Mouse (Mus musculus) ES-Bruce4 (cell line): Measurements from ENCODE around the gene Satb1. TPM values are rescaled to one million over a fixed set of nuclear protein-coding genes. Genes with fewer than 3 reads are reported as not detected.

ENCODE experiments used
- H3K27ac ChIP-seq: 2 replicates; pipeline ENCODE4 v1.5.1; 2012; ENCODE audit warnings: low read length, inconsistent platforms; ENCODE audit not compliant: insufficient read depth
- H3K27me3 ChIP-seq: 2 replicates; pipeline ENCODE4 v1.6.1; 2012; ENCODE audit warnings: mild to moderate bottlenecking, low read length, inconsistent platforms; ENCODE audit not compliant: control insufficient read depth, poor library complexity, insufficient read depth, severe bottlenecking
- H3K36me3 ChIP-seq: 2 replicates; pipeline ENCODE4 v1.6.1; 2012; ENCODE audit warnings: inconsistent platforms, mild to moderate bottlenecking, low read length, moderate library complexity; ENCODE audit not compliant: control insufficient read depth, poor library complexity, insufficient read depth, severe bottlenecking
- H3K4me1 ChIP-seq: one replicate; pipeline ENCODE4 v1.8.1; 2011; ENCODE audit warnings: low read length; ENCODE audit not compliant: control insufficient read depth, insufficient read depth
- H3K4me3 ChIP-seq: 2 replicates; pipeline ENCODE4 v1.5.1; 2011; ENCODE audit warnings: low read depth, mild to moderate bottlenecking, low read length
- H3K9ac ChIP-seq: 2 replicates; pipeline ENCODE4 v1.6.1; 2012; ENCODE audit warnings: low read depth, mild to moderate bottlenecking, inconsistent platforms; ENCODE audit not compliant: poor library complexity, severe bottlenecking
- H3K9me3 ChIP-seq: replicated peaks from 2 replicates; pipeline ENCODE4 v1.6.1; 2012; ENCODE audit warnings: mild to moderate bottlenecking, low read length, inconsistent platforms; ENCODE audit not compliant: control insufficient read depth, poor library complexity, insufficient read depth, severe bottlenecking
- CTCF ChIP-seq: IDR thresholded peaks from one replicate; pipeline ENCODE4 v1.8.1; 2011; ENCODE audit warnings: low read depth, low read length
- EP300 ChIP-seq: IDR thresholded peaks from 2 replicates; pipeline ENCODE4 v1.6.1; 2011; ENCODE audit warnings: low read depth, low read length; ENCODE audit not compliant: insufficient read depth
- POLR2A ChIP-seq: IDR thresholded peaks from one replicate; pipeline ENCODE4 v1.8.1; 2011; ENCODE audit warnings: low read length; ENCODE audit not compliant: insufficient read depth
- polyA plus RNA-seq: library from polyadenylated mRNA; stranded (reverse); fragments of >200 nt; gene quantifications from 2 replicates; pipeline ENCODE4 v1.2.4, GENCODE M21; 2011; ENCODE audit warnings: low read depth; ENCODE audit not compliant: missing spikeins, insufficient read depth, insufficient read length

Gene Satb1
- polyA plus RNA-seq, 1 experiment = 13.4 TPM

DNA sequence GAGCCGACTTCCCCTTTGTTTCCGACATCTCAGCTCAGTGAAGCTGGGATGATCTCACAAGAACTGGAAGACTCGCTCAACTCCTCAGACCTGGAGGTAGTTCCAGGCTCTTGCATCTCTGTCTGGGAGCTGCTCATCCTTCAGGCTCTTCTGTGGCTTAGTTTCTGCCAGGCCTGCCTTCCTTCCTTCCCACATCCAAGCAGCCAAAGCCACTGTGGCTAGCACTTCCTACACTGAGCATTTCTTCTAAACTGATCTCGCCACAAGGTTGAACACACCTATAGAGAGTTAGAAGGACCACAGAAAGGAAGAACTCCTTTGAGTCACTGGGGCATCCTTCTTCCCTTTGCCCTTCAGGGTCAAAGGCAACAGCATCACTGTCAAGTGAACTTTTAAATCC is 44.0 kb downstream of the Satb1 start:
- H3K36me3 ChIP-seq = no peaks in the 10 kb centered on the region
- H3K4me1 ChIP-seq = no peaks in the 10 kb centered on the region
- H3K9me3 ChIP-seq = no peaks in the 10 kb centered on the region; the same call in 1 of the 2 replicates
- TF ChIP-seq POLR2A = no peak
- no peak for TF ChIP-seq CTCF
- TF ChIP-seq EP300 = no peak
- H3K9ac ChIP-seq = no peak overlapping the region
- no peak overlapping the region for H3K27ac ChIP-seq
- no peaks in the 10 kb centered on the region for H3K27me3 ChIP-seq
- H3K4me3 ChIP-seq = no peak overlapping the region

- no peak overlapping the region for H3K9ac ChIP-seq
- H3K4me1 ChIP-seq = no peaks in the 10 kb centered on the region
- TF ChIP-seq POLR2A (no peak), EP300 (no peak), CTCF (no peak)
- H3K9me3 ChIP-seq = no peaks in the 10 kb centered on the region
- no peak overlapping the region for H3K4me3 ChIP-seq
- H3K27me3 ChIP-seq = no peaks in the 10 kb centered on the region
- no peak overlapping the region for H3K27ac ChIP-seq
- H3K36me3 ChIP-seq = no peaks in the 10 kb centered on the region
Measured at GRCm38 (mm10) chr17:51787955-51788354, 45.1 kb downstream of the Satb1 start.

GRCm38 (mm10) chr17:51786050-51786449 is 47.0 kb downstream of the Satb1 start:
- no peaks in the 10 kb centered on the region for H3K27me3 ChIP-seq
- H3K4me3 ChIP-seq = no peak overlapping the region
- H3K36me3 ChIP-seq = no peaks in the 10 kb centered on the region
- no peak overlapping the region for H3K9ac ChIP-seq
- H3K4me1 ChIP-seq = no peaks in the 10 kb centered on the region
- no peak for TF ChIP-seq CTCF
- no peak for TF ChIP-seq EP300
- no peak for TF ChIP-seq POLR2A
- no peak overlapping the region for H3K27ac ChIP-seq
- no peaks in the 10 kb centered on the region for H3K9me3 ChIP-seq

GRCm38 (mm10) chr17:51784935-51785334 is 48.2 kb downstream of the Satb1 start:
- H3K4me1 ChIP-seq = no peaks in the 10 kb centered on the region
- no peak overlapping the region for H3K9ac ChIP-seq
- H3K27me3 ChIP-seq = no peaks in the 10 kb centered on the region
- H3K9me3 ChIP-seq = no peaks in the 10 kb centered on the region
- no peak overlapping the region for H3K4me3 ChIP-seq
- TF ChIP-seq CTCF = no peak
- no peaks in the 10 kb centered on the region for H3K36me3 ChIP-seq
- H3K27ac ChIP-seq = no peak overlapping the region

DNA sequence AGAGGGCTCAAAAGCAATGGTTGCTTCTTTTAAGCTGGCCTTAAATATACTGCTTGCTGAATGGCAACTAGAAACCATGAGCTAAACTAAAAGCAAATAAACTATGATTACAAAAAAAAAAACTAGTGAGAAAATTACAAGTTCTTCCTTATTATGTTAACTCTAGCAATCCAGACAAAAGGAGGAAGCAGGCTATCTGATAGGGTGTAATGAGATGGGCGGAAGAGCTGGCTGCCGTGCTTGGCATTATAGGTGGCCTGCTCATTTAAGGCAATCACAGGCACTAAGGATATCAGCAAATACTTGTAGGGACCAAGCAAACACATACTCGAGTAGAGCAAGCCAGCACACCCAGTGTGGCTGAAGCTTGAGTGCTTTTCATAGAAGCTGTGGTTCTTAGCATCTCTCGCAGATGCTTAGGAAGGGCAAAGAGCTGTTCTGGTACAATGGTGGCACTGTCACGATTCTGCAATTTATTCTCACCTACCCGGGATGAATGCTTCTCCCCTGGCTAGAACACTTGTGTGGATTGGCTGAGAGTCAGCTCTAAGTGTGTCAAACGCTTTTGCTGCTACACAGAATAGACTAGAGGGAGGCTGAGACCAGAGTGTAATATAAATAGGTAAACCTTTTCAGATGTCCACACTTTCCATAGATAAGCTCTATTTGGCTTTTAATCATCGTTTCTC is 49.4 kb downstream of the Satb1 start:
- H3K4me1 ChIP-seq = no peaks in the 10 kb centered on the region
- H3K27ac ChIP-seq = no peak overlapping the region
- no peak overlapping the region for H3K9ac ChIP-seq
- no peaks in the 10 kb centered on the region for H3K27me3 ChIP-seq
- TF ChIP-seq POLR2A = no peak
- TF ChIP-seq CTCF = no peak
- TF ChIP-seq EP300 = no peak
- H3K9me3 ChIP-seq = no peaks in the 10 kb centered on the region
- no peaks in the 10 kb centered on the region for H3K36me3 ChIP-seq
- no peak overlapping the region for H3K4me3 ChIP-seq

- no peaks in the 10 kb centered on the region for H3K36me3 ChIP-seq
- H3K4me3 ChIP-seq = no peak overlapping the region
- no peaks in the 10 kb centered on the region for H3K4me1 ChIP-seq
- no peaks in the 10 kb centered on the region for H3K27me3 ChIP-seq
- H3K27ac ChIP-seq = no peak overlapping the region
- H3K9me3 ChIP-seq = no peaks in the 10 kb centered on the region
- TF ChIP-seq POLR2A (no peak), EP300 (no peak), CTCF (no peak)
- no peak overlapping the region for H3K9ac ChIP-seq
Measured at GRCm38 (mm10) chr17:51780036-51780435, 53.1 kb downstream of the Satb1 start.
